Mouse (Mus musculus): ENCODE data around the gene Phkb.

The Phkb gene

DNA sequence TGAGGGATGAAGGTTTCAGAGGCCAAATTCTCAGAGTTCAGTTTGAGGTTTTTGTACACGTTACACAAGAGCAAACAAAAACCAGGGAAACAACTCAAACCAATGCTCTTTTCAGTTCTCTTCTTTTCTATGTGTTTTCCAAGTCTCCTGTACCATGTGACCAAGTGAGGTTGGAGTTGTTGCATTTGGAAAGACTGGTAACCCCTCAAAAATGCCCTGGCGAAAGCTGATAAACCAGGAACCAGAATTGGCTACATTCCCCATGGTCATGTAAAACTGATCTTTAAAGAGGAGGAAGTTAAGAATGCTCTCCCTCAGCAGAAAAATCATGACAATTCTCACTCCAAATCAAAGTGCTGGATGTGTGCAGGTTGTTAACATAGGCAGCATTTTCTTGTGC lies 117.6 kb downstream of the Phkb start:
- DNase-seq, result no peak

GRCm38 (mm10) chr8:85959880-85960279 lies 119.1 kb downstream of the Phkb start:
- DNase-seq, result no peak

DNA sequence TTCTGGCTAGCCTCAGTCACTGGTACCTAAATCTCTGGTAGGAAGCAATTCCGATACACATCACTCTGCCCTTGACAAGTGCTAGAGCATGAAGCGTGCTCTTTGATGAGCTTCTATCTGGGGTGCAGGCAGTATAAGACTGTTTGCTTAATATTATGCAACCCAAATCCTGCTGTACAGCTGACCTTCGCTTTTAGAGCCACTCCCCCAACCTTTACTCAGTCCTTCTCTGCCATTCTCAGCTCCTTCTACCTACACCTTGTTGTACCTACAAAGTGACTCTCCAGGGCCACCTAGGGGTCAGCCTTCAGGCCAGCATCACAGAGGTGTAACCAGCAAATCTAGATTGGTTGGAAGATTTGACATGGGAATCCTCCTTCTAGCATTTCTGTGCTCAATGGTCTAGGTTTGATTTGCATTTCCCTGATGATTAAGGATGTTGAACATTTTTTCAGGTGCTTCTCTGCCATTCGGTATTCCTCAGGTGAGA lies 136.9 kb downstream of the Phkb start:
- DNase-seq, result no peak

DNA sequence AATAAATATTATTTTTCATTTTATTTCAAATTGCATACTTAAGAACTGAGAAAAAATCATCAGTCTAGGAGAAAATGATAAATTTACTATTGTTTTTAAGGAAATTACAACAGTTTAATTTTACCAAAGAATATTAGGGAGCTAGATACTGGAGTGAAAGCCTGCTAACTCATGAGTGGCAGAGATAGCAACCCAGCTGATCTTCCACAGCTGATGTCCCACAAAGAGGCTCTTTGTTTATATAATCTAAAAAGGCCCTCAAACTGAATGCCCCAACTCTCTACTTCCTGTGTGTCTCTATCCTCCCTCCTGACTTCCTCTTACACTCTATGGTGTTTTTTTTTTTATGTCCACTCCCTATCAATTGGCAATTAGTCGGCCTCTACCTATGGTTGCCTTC lies 152.2 kb downstream of the Phkb start:
- no peak for DNase-seq

DNA sequence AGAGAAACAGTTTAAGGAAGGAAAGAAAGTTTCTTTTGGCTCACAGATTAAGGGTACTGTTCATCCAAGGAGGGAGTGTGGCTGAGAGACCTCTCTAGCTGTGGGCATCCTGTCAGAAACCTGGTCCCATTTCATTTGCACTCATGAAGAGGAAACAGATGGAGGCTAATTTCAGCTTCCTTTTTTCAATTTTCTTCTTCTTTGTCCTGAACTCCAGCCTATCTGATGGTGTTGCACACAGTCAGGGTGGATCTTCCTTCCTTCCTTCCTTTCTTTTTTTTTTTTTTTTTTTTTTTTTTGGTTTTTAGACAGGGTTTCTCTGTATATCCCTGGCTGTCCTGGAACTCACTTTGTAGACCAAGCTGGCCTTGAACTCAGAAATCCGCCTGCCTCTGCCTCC lies 152.9 kb downstream of the Phkb start:
- no peak for DNase-seq

GRCm38 (mm10) chr8:85995971-85996370 lies 155.2 kb downstream of the Phkb start:
- no peak for DNase-seq

- DNase-seq, result no peak
These were observed 165.7 kb downstream of the Phkb start for GRCm38 (mm10) chr8:86006485-86006884.

GRCm38 (mm10) chr8:86016806-86017205 lies 176.0 kb downstream of the Phkb start:
- DNase-seq, result no peak

GRCm38 (mm10) chr8:86028646-86029312 lies 188.0 kb downstream of the Phkb start:
- no peak for DNase-seq

- no peak for DNase-seq
These were observed 188.7 kb downstream of the Phkb start for GRCm38 (mm10) chr8:86029451-86029850.

- no peak for DNase-seq
These were observed 194.1 kb downstream of the Phkb start for GRCm38 (mm10) chr8:86034662-86035365.

DNA sequence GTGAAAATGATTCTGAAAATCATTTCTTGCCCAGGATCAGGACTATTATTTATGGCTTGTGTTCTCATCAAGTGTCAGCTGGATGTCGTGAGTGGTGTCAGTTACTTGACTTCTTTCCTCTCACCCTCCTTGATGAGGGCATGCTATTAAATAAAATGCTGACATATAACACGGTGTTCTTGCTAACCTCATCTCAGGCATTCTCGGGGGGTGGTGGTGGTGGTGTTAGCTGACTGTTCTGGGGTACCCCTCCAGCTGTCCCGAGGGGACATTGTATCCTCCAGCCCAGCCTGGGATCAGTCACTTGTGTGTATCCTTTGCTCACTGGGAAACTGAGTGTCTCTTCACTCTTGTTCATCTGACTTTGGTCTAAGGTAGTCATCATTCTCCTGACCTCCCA lies 194.6 kb downstream of the Phkb start:
- no peak for DNase-seq

GRCm38 (mm10) chr8:86038462-86038861 lies 197.7 kb downstream of the Phkb start:
- no peak for DNase-seq

- no peak for DNase-seq
These were observed 201.3 kb downstream of the Phkb start for GRCm38 (mm10) chr8:86042049-86042448.

DNA sequence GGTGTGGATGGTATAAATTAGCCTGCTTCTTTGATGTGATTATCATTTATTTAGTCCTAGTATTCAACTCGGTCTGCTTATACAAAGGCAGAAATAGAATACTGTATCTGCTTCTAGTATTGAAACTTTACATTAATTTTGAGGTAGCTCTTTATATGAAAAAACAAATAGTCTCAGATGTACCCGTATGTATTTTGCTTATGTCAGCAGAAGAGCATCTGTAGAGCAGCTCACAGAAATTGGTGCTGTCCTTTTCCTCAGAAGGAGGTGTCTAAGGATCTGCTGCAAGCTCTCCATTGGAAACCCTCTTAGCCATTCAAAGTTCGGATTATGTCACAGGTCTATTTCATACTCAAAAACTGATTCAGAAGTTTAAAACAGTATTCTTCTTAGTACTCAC lies 210.1 kb downstream of the Phkb start:
- DNase-seq, result no peak

DNA sequence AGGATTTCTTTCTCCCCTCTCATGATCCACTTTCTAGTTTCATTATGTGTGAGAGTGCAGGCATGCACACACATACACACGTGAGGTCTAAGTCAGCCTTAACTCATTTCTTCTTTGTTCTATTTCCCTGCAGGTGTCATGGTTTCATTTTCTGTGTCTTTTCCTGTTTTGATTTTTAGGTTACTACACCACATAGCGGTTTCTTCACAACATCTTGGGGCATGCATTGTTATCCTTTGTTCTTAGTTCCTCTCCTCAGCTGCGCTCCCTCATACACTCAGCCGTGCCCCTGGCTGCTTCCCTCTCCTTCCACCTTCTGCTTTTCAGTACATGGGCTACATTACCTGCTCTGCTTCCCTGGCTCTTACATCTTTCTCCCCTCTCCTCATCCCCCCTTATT lies 211.2 kb downstream of the Phkb start:
- no peak for DNase-seq

- DNase-seq, result no peak
These were observed 217.9 kb downstream of the Phkb start for GRCm38 (mm10) chr8:86058618-86059017.

DNA sequence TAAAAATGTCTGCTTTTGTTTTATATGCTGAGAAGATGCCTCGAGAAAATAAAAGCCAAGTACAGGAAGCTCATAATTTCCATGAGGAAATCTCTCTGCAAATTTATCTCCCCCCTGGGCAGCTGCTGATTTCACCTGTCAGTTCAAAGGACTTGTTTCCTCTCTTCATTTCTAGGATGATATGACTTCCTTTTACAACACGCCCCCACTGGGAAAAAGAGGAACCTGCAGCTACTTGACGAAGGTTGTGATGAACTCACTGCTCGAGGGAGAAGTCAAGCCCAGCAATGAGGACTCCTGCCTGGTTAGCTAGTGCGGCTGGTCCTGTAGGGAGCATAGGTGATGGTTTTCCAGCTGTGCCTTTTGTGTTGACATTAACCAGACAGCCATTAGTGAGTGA lies 218.4 kb downstream of the Phkb start:
- no peak for DNase-seq

DNA sequence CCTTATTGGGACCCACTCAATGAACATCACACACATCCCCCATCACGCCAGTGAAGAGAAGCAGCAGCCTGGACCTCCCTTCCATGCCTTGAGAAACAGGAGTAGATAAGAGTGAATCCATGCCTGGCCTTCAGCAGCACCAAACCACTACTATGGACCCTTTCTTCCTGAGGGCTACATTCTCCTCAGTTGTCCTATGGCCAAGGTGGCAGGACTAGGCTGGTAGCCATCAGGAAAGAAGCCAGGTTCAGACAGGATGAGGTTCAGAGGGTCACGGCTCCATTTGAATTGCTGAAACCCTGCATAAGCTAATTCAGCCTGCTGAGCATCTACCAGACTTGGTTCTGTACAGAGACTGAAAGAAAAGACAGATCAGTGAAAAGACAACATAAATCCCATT lies 222.7 kb downstream of the Phkb start:
- DNase-seq, result no peak

DNA sequence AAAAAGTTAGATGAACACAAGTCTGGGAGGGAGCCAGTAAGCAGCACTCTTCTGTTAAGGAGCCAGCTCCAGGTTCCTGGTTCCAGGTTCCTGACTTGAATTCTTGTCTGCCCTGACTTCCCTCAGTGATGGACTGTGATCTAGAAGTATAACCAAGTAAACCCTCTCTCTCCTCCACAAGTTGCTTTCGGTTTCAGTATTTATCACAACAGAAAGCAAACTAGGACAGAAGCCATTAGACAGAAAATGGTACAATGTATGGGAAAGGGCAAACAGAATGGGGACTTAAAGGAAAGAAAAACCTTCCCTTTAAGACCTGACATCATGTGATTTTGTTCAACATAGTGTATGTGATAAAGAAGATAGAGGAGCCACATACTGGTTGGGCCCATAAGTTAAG lies 238.7 kb downstream of the Phkb start:
- DNase-seq, result no peak

DNA sequence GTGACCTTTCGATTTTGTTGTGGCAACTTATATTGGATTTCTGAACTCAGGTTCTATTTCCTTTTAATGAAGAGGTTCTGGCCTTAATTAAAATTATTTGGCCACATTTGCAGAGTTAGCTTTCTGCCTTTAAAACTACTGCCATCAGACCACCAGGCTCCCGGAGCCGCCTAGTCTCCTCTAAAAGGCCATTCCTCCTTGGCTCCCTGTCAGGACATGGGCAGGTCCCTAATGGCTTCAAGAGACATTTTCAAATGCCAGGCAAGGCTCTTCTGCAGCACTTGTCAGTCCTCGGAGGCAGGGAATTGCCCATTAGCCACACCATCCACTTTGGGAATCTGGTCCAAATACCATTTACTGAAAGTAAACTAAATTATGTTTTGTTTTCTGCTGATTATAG lies 242.6 kb downstream of the Phkb start:
- peak; percentile 57 for DNase-seq

DNA sequence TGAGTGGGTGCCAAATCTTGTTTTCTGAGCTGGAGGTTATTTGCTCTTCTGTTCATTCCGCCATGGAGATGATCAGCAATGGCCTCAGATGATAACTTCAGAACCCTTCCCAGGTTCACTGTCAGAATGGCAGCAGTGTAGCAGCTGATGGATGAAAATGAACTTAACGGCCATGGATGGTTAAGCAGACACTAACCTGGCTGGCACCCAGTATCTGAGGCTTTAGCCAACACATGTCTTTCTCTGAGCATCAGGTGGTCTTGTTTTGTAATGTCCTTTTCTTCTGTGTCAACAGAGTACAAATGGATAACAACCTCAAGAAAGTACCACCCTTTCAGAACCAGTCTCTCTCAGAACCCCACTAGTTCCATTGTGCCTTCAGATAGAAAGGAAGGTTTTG lies 246.0 kb downstream of the Phkb start:
- no peak for DNase-seq

GRCm38 (mm10) chr8:86087468-86087867 lies 246.7 kb downstream of the Phkb start:
- DNase-seq, result no peak

DNA sequence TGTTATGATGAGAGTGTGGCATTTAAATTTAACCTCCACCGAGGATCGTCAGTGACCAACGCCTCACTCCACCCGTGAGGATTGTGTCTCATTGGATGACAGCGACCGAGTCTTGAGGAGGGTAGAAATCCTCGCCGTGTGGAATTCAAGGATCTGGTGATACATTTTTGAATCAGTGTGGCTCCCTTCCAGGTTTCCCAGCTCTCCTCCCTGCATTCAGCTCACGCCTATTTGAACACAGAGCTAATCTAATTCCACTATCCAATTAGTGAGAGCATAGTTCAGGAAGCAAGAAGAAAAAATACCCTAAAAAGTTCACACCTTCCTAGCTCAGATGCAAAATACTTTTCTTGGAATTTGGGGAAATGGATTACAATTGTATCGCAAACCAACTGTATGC lies 249.9 kb downstream of the Phkb start:
- no peak for DNase-seq
